Mouse (Mus musculus) erythroblast, embryonic 14.5 days (primary cell): ENCODE measurements around the gene Cdhr3.

Experiments used
- GATA1 ChIP-seq: IDR thresholded peaks from 2 replicates; pipeline ENCODE4 v1.6.1; 2012; ENCODE audit warnings: low read length, inconsistent platforms, mixed read lengths
- TAL1 ChIP-seq: IDR thresholded peaks from 3 replicates; pipeline ENCODE4 v1.6.1; 2012; ENCODE audit warnings: low read length, inconsistent platforms, mixed read lengths

DNA sequence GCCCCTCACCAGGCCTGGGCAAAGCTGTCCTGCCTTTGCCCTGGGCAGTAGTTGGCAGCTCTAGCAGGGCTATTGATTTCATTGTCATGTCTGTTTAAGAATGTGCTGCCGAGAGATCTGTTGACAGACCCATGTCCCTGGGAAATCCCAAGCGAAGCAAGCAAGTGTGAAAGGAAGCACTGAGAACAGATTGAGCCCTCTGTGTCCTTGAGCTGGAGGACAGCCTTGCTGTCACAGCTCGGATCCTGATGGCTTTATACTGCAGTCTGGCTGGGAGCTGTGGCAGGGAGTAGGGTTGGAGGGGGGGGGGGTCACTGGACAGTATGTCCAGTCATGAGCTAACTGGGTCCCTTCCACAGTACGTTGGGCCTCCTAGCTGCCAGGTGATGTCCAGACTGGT is 13.0 kb upstream of the Cdhr3 start:
- TF ChIP-seq GATA1 (no peak), TAL1 (no peak)
